Mouse (Mus musculus): ENCODE data around the gene Mad2l1bp.

Mad2l1bp gene

GRCm38 (mm10) chr17:46152847-46153782, at the start of gene Mad2l1bp:
Gene Mad2l1bp (minus strand): TSS chr17:46153553.
- DNase-seq: peak; percentile 91

- peak; percentile 29 for DNase-seq
These were observed 49.7 kb upstream of the Mad2l1bp start for GRCm38 (mm10) chr17:46203078-46203477.

- DNase-seq: peak; percentile 92
These were observed 49.2 kb upstream of the Mad2l1bp start, which contains the start of the genes Polh and Xpo5 for GRCm38 (mm10) chr17:46202421-46203071. Gene Polh (minus strand): TSS chr17:46202645. Gene Xpo5 (plus strand): TSS chr17:46202782.

GRCm38 (mm10) chr17:46201151-46201550, 47.8 kb upstream of the Mad2l1bp start:
- DNase-seq: no peak

- DNase-seq: no peak
These were observed 35.5 kb upstream of the Mad2l1bp start for GRCm38 (mm10) chr17:46188829-46189228.

- DNase-seq: no peak
These were observed 28.9 kb upstream of the Mad2l1bp start for GRCm38 (mm10) chr17:46182273-46182672.

GRCm38 (mm10) chr17:46170538-46170937, 17.2 kb upstream of the Mad2l1bp start:
- peak; percentile 46 for DNase-seq

GRCm38 (mm10) chr17:46168768-46169167, 15.4 kb upstream of the Mad2l1bp start:
- no peak for DNase-seq

GRCm38 (mm10) chr17:46168318-46168717, 15.0 kb upstream of the Mad2l1bp start:
- no peak for DNase-seq

GRCm38 (mm10) chr17:46167014-46167413, 13.7 kb upstream of the Mad2l1bp start:
- no peak for DNase-seq

GRCm38 (mm10) chr17:46166270-46166669, 12.9 kb upstream of the Mad2l1bp start:
- no peak for DNase-seq

- DNase-seq: no peak
These were observed 12.1 kb upstream of the Mad2l1bp start for GRCm38 (mm10) chr17:46165460-46165859.

- no peak for DNase-seq
These were observed 11.4 kb upstream of the Mad2l1bp start for GRCm38 (mm10) chr17:46164791-46165190.

- no peak for DNase-seq
These were observed 10.9 kb upstream of the Mad2l1bp start for GRCm38 (mm10) chr17:46164301-46164700.

- DNase-seq: peak; percentile 60
These were observed 9.6 kb upstream of the Mad2l1bp start for GRCm38 (mm10) chr17:46162951-46163421.

- DNase-seq: no peak
These were observed 9.2 kb upstream of the Mad2l1bp start for GRCm38 (mm10) chr17:46162551-46162950.

GRCm38 (mm10) chr17:46161710-46162109, 8.4 kb upstream of the Mad2l1bp start:
- DNase-seq: no peak

- peak; percentile 41 for DNase-seq
These were observed 7.8 kb upstream of the Mad2l1bp start for GRCm38 (mm10) chr17:46161179-46161578.

GRCm38 (mm10) chr17:46160686-46161085, 7.3 kb upstream of the Mad2l1bp start, which contains the start of gene Gtpbp2:
Gene Gtpbp2 (plus strand): TSS chr17:46161032.
- peak; percentile 93 for DNase-seq

GRCm38 (mm10) chr17:46160090-46160662, 6.8 kb upstream of the Mad2l1bp start:
- peak; percentile 95 for DNase-seq

GRCm38 (mm10) chr17:46159236-46159635, 5.9 kb upstream of the Mad2l1bp start:
- no peak for DNase-seq

- no peak for DNase-seq
These were observed 3.8 kb upstream of the Mad2l1bp start for GRCm38 (mm10) chr17:46157131-46157530.

GRCm38 (mm10) chr17:46156680-46157079, 3.3 kb upstream of the Mad2l1bp start:
- no peak for DNase-seq
